Mouse (Mus musculus): ENCODE results near the gene Rhox4d. TPM values are rescaled to one million over a fixed set of nuclear protein-coding genes. Genes with fewer than 3 reads are reported as not detected.
"Not testable (repeated sequence)": the region's sequence is repeated elsewhere in the genome, so short reads cannot be mapped to it uniquely, and the experiment has no call there.

Rhox4d gene
- total RNA-seq (2014; fragmentation: Nextera tagmentation) (not detected in 2 replicates), total RNA-seq (2017) (0.17 TPM in 1 of 2 replicates, not detected in the other), polyA plus RNA-seq (2012) (not detected in 2 replicates)

DNA sequence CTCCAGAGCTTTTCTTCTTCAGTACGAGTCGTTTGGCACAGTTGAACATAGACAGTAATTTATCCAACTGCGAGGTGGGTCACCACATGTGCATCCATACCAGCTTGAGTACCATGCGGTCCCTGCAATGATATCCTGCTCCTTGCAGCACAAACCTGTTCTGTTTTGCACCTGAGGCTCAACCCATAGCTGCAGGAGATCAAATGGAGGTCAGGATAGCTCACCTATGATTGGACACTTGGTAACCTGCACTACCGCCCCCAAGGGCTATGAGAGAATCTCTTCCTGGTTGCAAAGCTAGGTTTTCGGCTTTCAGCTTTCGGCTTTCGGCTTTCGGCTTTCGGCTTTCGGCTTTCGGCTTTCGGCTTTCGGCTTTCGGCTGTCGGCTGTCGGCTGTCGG, at the start of gene Rhox4d:
Gene Rhox4d (plus strand): TSS at position 301 of the 400 bp plus-strand sequence.
- not testable (repeated sequence) for H3K27me3 ChIP-seq (ENCODE audit: insufficient read depth, low read length); H3K4me3 ChIP-seq (ENCODE audit: low read depth, low read length); ATAC-seq (ENCODE audit: extremely low read depth, insufficient number of reproducible peaks, low FRiP score, poor library complexity, severe bottlenecking); H3K36me3 ChIP-seq (replicated peaks); H3K9me3 ChIP-seq (replicated peaks); H3K4me1 ChIP-seq (ENCODE audit: insufficient read depth, low read depth, low read length); DNase-seq (ENCODE audit: low spot score)

DNA sequence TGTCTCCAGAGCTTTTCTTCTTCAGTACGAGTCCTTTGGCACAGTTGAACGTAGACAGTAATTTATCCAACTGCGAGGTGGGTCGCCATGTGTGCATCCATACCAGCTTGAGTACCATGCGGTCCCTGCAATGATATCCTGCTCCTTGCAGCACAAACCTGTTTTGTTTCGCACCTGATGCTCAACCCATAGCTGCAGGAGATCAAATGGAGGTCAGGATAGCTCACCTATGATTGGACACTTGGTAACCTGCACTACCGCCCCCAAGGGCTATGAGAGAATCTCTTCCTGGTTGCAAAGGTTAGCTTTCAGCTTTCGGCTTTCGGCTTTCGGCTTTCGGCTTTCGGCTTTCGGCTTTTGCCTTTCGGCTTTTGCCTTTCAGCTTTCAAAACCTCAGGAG, 34.1 kb upstream of the Rhox4d start, which contains the start of gene Rhox4c:
Gene Rhox4c (plus strand): TSS at position 301 of the 400 bp plus-strand sequence.
- H3K4me3 ChIP-seq (ENCODE audit: low read depth, low read length); H3K27me3 ChIP-seq (ENCODE audit: insufficient read depth, low read length); ATAC-seq (ENCODE audit: extremely low read depth, insufficient number of reproducible peaks, low FRiP score, poor library complexity, severe bottlenecking); H3K9me3 ChIP-seq (replicated peaks); H3K36me3 ChIP-seq (replicated peaks); H3K4me1 ChIP-seq (ENCODE audit: insufficient read depth, low read depth, low read length); DNase-seq (ENCODE audit: low spot score): not testable (repeated sequence)

DNA sequence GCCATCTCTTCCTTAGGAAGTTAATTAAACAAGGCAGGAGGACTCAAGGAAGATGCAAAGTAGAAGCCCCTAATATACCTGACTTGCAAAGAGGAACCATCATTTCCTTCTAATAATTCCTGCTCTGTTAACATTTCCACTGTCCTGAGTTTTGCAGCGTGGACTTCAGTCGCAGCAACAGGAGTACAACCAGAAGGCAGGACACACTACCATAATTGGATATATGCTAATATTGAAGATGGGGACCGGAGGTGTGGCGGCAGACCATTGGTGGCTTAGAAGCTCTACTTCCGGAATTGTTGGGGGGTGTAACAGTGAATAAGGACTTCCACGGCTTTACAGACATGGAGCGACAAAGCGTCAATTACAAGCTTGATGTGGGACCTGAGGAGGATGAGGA, 16.0 kb downstream of the Rhox4d start, which contains the start of gene Rhox2e:
Gene Rhox2e (plus strand): TSS at position 301 of the 400 bp plus-strand sequence.
- ATAC-seq (ENCODE audit: extremely low read depth, insufficient number of reproducible peaks, low FRiP score, poor library complexity, severe bottlenecking); H3K9me3 ChIP-seq (replicated peaks); H3K4me3 ChIP-seq (ENCODE audit: low read depth, low read length); H3K36me3 ChIP-seq (replicated peaks); H3K27me3 ChIP-seq (ENCODE audit: insufficient read depth, low read length); H3K4me1 ChIP-seq (ENCODE audit: insufficient read depth, low read depth, low read length); DNase-seq (ENCODE audit: low spot score): not testable (repeated sequence)

DNA sequence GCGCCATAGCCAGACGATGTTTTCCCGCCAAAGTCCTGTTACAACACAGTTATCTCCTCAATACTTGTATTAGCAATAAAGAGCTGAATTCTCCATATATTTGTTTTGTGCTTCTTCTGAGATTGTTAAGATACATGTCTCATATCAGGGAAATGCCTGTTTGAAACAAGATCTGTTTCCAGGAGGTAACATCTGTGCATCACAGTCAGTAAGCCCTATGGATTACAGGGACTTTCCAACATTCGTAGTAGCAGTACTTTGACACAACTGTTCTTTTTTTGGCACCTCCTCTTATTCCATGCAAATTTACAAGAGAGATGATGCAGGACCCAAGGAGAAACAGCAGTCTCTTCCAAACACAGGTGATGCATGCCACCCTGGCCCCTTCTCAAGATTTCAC, 27.6 kb downstream of the Rhox4d start, which contains the start of gene Rhox3e:
Gene Rhox3e (plus strand): TSS at position 301 of the 400 bp plus-strand sequence.
- H3K36me3 ChIP-seq (replicated peaks); H3K9me3 ChIP-seq (replicated peaks); DNase-seq (ENCODE audit: low spot score); H3K4me3 ChIP-seq (ENCODE audit: low read depth, low read length); H3K4me1 ChIP-seq (ENCODE audit: insufficient read depth, low read depth, low read length); H3K27me3 ChIP-seq (ENCODE audit: insufficient read depth, low read length); ATAC-seq (ENCODE audit: extremely low read depth, insufficient number of reproducible peaks, low FRiP score, poor library complexity, severe bottlenecking): not testable (repeated sequence)

DNA sequence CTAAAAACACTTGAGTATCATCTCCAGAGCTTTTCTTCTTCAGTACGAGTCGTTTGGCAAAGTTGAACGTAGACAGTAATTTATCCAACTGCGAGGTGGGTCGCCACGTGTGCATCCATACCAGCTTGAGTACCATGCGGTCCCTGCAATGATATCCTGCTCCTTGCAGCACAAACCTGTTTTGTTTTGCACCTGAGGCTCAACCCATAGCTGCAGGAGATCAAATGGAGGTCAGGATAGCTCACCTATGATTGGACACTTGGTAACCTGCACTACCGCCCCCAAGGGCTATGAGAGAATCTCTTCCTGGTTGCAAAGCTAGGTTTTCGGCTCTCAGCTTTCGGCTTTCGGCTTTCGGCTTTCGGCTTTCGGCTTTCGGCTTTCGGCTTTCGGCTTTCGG, 43.0 kb downstream of the Rhox4d start, which contains the start of gene Rhox4e:
Gene Rhox4e (plus strand): TSS at position 301 of the 400 bp plus-strand sequence.
- not testable (repeated sequence) for H3K27me3 ChIP-seq (ENCODE audit: insufficient read depth, low read length); ATAC-seq (ENCODE audit: extremely low read depth, insufficient number of reproducible peaks, low FRiP score, poor library complexity, severe bottlenecking); H3K4me1 ChIP-seq (ENCODE audit: insufficient read depth, low read depth, low read length); H3K9me3 ChIP-seq (replicated peaks); H3K4me3 ChIP-seq (ENCODE audit: low read depth, low read length); DNase-seq (ENCODE audit: low spot score); H3K36me3 ChIP-seq (replicated peaks)

Other genes with a start within 250 kb of the Rhox4d start
- not detected in 2 replicates for gene Rhox4a, start 249.0 kb upstream of the Rhox4d start, total RNA-seq (2014; fragmentation: Nextera tagmentation)
- not detected in 2 replicates for gene Rhox4a, start 249.0 kb upstream of the Rhox4d start, total RNA-seq (2017)
- gene Rhox4a, start 249.0 kb upstream of the Rhox4d start, polyA plus RNA-seq (2012): not detected in 2 replicates
- not detected in 2 replicates for gene Rhox3a2, start 134.3 kb upstream of the Rhox4d start, total RNA-seq (2014; fragmentation: Nextera tagmentation)
- 0.22 TPM in 1 of 2 replicates, not detected in the other for gene Rhox3a2, start 134.3 kb upstream of the Rhox4d start, total RNA-seq (2017)
- not detected in 2 replicates for gene Rhox3a2, start 134.3 kb upstream of the Rhox4d start, polyA plus RNA-seq (2012)
- gene Rhox4a2, start 123.5 kb upstream of the Rhox4d start, total RNA-seq (2014; fragmentation: Nextera tagmentation): not detected in 2 replicates
- not detected in 2 replicates for gene Rhox4a2, start 123.5 kb upstream of the Rhox4d start, total RNA-seq (2017)
- gene Rhox4a2, start 123.5 kb upstream of the Rhox4d start, polyA plus RNA-seq (2012): not detected in 2 replicates
- gene Rhox2b, start 102.3 kb upstream of the Rhox4d start, total RNA-seq (2014; fragmentation: Nextera tagmentation): not detected in 2 replicates
- 0.33 TPM in 1 of 2 replicates, not detected in the other for gene Rhox2b, start 102.3 kb upstream of the Rhox4d start, total RNA-seq (2017)
- not detected in 2 replicates for gene Rhox2b, start 102.3 kb upstream of the Rhox4d start, polyA plus RNA-seq (2012)
- gene Rhox4b, start 81.9 kb upstream of the Rhox4d start, total RNA-seq (2014; fragmentation: Nextera tagmentation): not detected in 2 replicates
- not detected in 2 replicates for gene Rhox4b, start 81.9 kb upstream of the Rhox4d start, total RNA-seq (2017)
- gene Rhox4b, start 81.9 kb upstream of the Rhox4d start, polyA plus RNA-seq (2012): not detected in 2 replicates
- gene Rhox2c, start 60.7 kb upstream of the Rhox4d start, total RNA-seq (2014; fragmentation: Nextera tagmentation): not detected in 2 replicates
- gene Rhox2c, start 60.7 kb upstream of the Rhox4d start, total RNA-seq (2017): not detected in 2 replicates
- gene Rhox2c, start 60.7 kb upstream of the Rhox4d start, polyA plus RNA-seq (2012): not detected in 2 replicates
- gene Rhox3c, start 55.8 kb upstream of the Rhox4d start, total RNA-seq (2014; fragmentation: Nextera tagmentation): not detected in 2 replicates
- gene Rhox3c, start 55.8 kb upstream of the Rhox4d start, total RNA-seq (2017): not detected in 2 replicates
- not detected in 2 replicates for gene Rhox3c, start 55.8 kb upstream of the Rhox4d start, polyA plus RNA-seq (2012)
- gene Rhox4c, start 34.0 kb upstream of the Rhox4d start, total RNA-seq (2014; fragmentation: Nextera tagmentation): not detected in 2 replicates
- not detected in 2 replicates for gene Rhox4c, start 34.0 kb upstream of the Rhox4d start, total RNA-seq (2017)
- gene Rhox4c, start 34.0 kb upstream of the Rhox4d start, polyA plus RNA-seq (2012): not detected in 2 replicates
- not detected in 2 replicates for gene Rhox2d, start 20.9 kb upstream of the Rhox4d start, total RNA-seq (2014; fragmentation: Nextera tagmentation)
- gene Rhox2d, start 20.9 kb upstream of the Rhox4d start, total RNA-seq (2017): not detected in 2 replicates
- not detected in 2 replicates for gene Rhox2d, start 20.9 kb upstream of the Rhox4d start, polyA plus RNA-seq (2012)
- not detected in 2 replicates for gene Rhox2e, start 16.1 kb downstream of the Rhox4d start, total RNA-seq (2014; fragmentation: Nextera tagmentation)
- gene Rhox2e, start 16.1 kb downstream of the Rhox4d start, total RNA-seq (2017): not detected in 2 replicates
- gene Rhox2e, start 16.1 kb downstream of the Rhox4d start, polyA plus RNA-seq (2012): not detected in 2 replicates
- not detected in 2 replicates for gene Rhox3e, start 27.7 kb downstream of the Rhox4d start, total RNA-seq (2014; fragmentation: Nextera tagmentation)
- not detected in 2 replicates for gene Rhox3e, start 27.7 kb downstream of the Rhox4d start, total RNA-seq (2017)
- not detected in 2 replicates for gene Rhox3e, start 27.7 kb downstream of the Rhox4d start, polyA plus RNA-seq (2012)
- not detected in 2 replicates for gene Rhox4e, start 43.1 kb downstream of the Rhox4d start, total RNA-seq (2014; fragmentation: Nextera tagmentation)
- not detected in 2 replicates for gene Rhox4e, start 43.1 kb downstream of the Rhox4d start, total RNA-seq (2017)
- not detected in 2 replicates for gene Rhox4e, start 43.1 kb downstream of the Rhox4d start, polyA plus RNA-seq (2012)
- not detected in 2 replicates for gene Rhox2f, start 57.0 kb downstream of the Rhox4d start, total RNA-seq (2014; fragmentation: Nextera tagmentation)
- gene Rhox2f, start 57.0 kb downstream of the Rhox4d start, total RNA-seq (2017): not detected in 2 replicates
- gene Rhox2f, start 57.0 kb downstream of the Rhox4d start, polyA plus RNA-seq (2012): not detected in 2 replicates
- not detected in 2 replicates for gene Rhox3f, start 66.6 kb downstream of the Rhox4d start, total RNA-seq (2014; fragmentation: Nextera tagmentation)
- not detected in 2 replicates for gene Rhox3f, start 66.6 kb downstream of the Rhox4d start, total RNA-seq (2017)
- gene Rhox3f, start 66.6 kb downstream of the Rhox4d start, polyA plus RNA-seq (2012): not detected in 2 replicates
- gene Rhox4f, start 93.3 kb downstream of the Rhox4d start, total RNA-seq (2014; fragmentation: Nextera tagmentation): not detected in 2 replicates
- not detected in 2 replicates for gene Rhox4f, start 93.3 kb downstream of the Rhox4d start, total RNA-seq (2017)
- not detected in 2 replicates for gene Rhox4f, start 93.3 kb downstream of the Rhox4d start, polyA plus RNA-seq (2012)
- gene Rhox3g, start 114.3 kb downstream of the Rhox4d start, total RNA-seq (2014; fragmentation: Nextera tagmentation): not detected in 2 replicates
- gene Rhox3g, start 114.3 kb downstream of the Rhox4d start, total RNA-seq (2017): not detected in 2 replicates
- gene Rhox3g, start 114.3 kb downstream of the Rhox4d start, polyA plus RNA-seq (2012): not detected in 2 replicates
- not detected in 2 replicates for gene Rhox2g, start 129.1 kb downstream of the Rhox4d start, total RNA-seq (2014; fragmentation: Nextera tagmentation)
- not detected in 2 replicates for gene Rhox2g, start 129.1 kb downstream of the Rhox4d start, total RNA-seq (2017)
- not detected in 2 replicates for gene Rhox2g, start 129.1 kb downstream of the Rhox4d start, polyA plus RNA-seq (2012)
- not detected in 2 replicates for gene Rhox4g, start 137.0 kb downstream of the Rhox4d start, total RNA-seq (2014; fragmentation: Nextera tagmentation)
- gene Rhox4g, start 137.0 kb downstream of the Rhox4d start, total RNA-seq (2017): 0.16 TPM in 1 of 2 replicates, not detected in the other
- gene Rhox4g, start 137.0 kb downstream of the Rhox4d start, polyA plus RNA-seq (2012): not detected in 2 replicates
- not detected in 2 replicates for gene Rhox3h, start 154.4 kb downstream of the Rhox4d start, total RNA-seq (2014; fragmentation: Nextera tagmentation)
- not detected in 2 replicates for gene Rhox3h, start 154.4 kb downstream of the Rhox4d start, total RNA-seq (2017)
- gene Rhox3h, start 154.4 kb downstream of the Rhox4d start, polyA plus RNA-seq (2012): not detected in 2 replicates
- gene Rhox2h, start 158.9 kb downstream of the Rhox4d start, total RNA-seq (2014; fragmentation: Nextera tagmentation): not detected in 2 replicates
- 0.60 and 0.93 TPM in 2 replicates for gene Rhox2h, start 158.9 kb downstream of the Rhox4d start, total RNA-seq (2017)
- gene Rhox2h, start 158.9 kb downstream of the Rhox4d start, polyA plus RNA-seq (2012): 0.07 TPM in 1 of 2 replicates, not detected in the other